Mouse (Mus musculus): ENCODE data around the gene S100a6. TPM values are rescaled to one million over a fixed set of nuclear protein-coding genes. Genes with fewer than 3 reads are reported as not detected.

S100a6 gene
- total RNA-seq, 2 experiments from 2014 or later: 18.4 to 21.8 TPM

DNA sequence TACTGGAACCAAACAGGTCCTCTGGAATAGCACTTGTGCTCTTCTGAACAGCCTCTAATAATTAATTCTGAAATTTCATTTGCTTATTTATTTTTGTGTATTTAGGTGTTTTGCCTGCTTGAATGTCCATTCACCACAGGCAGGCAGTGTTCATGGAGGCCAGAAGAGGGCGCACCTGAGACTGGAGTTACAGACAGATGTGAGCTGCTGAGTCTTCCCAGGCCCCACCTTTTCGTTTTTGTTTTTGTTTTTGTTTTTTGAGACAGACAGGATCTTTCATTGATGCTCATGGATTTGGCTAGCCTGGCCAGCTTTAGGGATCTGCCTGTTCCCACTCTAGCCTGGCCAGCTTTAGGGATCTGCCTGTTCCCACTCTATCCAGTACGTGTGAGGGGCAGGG, 31.5 kb downstream of the S100a6 start:
- H3K4me3 ChIP-seq: no peak overlapping the region
- peak in 1 of 2 experiments; percentile 18 for DNase-seq (ENCODE audit: low spot score in 2 of 2)
- TF ChIP-seq CTCF (conservative IDR thresholded peaks at IDR 0.05): peak; percentile 81
- no peak overlapping the region for H3K27ac ChIP-seq

DNA sequence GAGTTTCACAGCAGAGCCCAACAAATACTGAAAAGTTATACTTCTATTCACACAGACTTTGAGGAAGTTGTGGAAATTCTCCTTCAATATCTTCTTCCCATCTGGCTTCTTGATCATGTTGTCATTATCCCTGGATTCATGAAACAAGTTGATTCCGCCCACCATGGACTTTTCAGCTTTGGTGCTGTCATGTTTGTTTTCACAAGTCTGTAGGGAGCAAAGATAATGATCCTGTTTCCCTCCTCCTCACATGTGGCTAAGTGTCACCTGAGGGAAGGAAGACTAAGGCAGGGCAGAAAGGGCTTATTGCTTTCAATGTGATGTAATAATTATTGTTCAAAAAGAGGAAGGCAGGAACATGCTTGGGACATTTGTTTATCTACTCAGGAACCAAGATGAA, 34.6 kb downstream of the S100a6 start:
- Histone ChIP-seq H3K27ac (no peak overlapping the region), H3K4me3 (no peak overlapping the region)
- no peak for DNase-seq (ENCODE audit: low spot score in 2 of 2)
- no peak for TF ChIP-seq CTCF (conservative IDR thresholded peaks at IDR 0.05)

DNA sequence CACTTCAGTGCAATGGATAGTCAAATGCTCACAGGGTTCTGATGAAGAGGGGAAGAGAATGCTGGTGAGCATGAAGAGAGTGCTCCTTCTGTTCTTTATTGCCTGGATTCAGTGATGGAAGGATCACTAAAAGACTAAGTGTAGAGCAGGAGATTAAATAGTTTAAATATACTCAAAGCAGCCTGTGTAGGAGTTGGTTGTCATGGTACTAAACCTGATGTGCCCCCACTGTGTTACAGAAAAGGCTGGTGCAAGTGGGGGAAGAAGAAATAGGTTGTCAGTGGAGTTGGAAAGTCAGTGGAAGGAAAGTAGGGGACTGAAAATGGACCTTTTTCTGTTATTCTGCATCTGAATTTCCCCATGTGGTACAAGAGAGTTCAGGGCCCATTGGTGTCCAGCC, 36.3 kb downstream of the S100a6 start:
- peak overlapping the region; percentile 72 for H3K27ac ChIP-seq
- DNase-seq (ENCODE audit: low spot score in 2 of 2): no peak
- H3K4me3 ChIP-seq: no peak overlapping the region
- no peak for TF ChIP-seq CTCF (conservative IDR thresholded peaks at IDR 0.05)

DNA sequence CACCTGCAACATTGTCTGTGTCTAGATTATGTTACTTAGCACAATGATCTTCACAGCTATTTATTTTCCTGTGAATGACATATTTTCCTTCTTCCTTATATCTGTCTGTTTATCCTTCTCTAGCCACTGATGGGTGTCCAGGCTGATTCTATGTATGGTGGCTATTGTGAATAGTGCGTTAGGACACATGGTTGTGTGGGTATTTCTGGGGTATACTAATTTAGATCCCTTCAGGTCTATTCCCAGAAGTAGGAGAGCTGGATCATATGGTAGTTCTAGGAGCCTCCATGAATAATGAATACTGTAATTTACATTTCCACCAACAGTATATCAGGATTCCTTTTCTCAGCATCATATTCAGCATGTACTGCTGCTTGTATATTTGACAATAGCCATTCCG, 37.1 kb downstream of the S100a6 start:
- H3K4me3 ChIP-seq: no peak overlapping the region
- TF ChIP-seq CTCF (conservative IDR thresholded peaks at IDR 0.05): no peak
- no peak for DNase-seq (ENCODE audit: low spot score in 2 of 2)
- H3K27ac ChIP-seq: no peak overlapping the region

DNA sequence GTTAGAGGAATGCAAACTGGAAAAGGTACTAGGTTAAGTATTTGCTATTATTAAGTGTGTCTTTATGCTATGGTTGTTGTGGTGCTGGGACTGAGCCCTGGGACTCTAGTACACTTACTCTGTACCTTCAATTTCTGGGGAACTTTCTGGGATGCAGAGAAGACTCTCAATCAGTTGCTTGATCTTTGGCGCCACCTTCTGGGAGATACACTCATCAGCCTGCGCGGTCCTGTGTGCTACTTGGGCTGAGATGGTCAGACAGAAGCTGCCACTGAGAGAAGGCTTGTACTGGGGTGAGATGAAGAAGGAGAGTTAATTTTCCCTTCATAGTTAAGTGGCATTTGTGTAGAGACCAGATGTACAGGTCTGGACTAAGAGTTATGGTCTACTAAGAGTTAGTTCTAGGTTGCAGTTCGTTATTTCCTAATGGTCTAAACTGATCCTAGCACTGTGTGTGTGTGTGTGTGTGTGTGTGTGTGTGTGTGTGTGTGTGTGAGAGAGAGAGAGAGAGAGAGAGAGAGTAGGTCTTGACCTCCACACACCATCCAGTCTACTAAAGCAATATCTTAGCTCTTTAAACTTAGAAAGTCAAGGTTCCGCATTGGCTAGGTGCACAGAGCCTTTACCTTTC, 40.3 kb downstream of the S100a6 start:
- peak; percentile 70 to 82 for DNase-seq (ENCODE audit: low spot score in 2 of 2)
- peak; percentile 94 for TF ChIP-seq CTCF (conservative IDR thresholded peaks at IDR 0.05)
- H3K27ac ChIP-seq: no peak overlapping the region
- H3K4me3 ChIP-seq: no peak overlapping the region

GRCm38 (mm10) chr3:90653717-90654116, 41.0 kb downstream of the S100a6 start, which contains the start of gene S100a7a:
Gene S100a7a (plus strand): TSS chr3:90654017.
- no peak within 1 kb of the TSS for H3K27ac ChIP-seq
- TF ChIP-seq CTCF (conservative IDR thresholded peaks at IDR 0.05): no peak
- H3K4me3 ChIP-seq: no peak within 1 kb of the TSS
- DNase-seq (ENCODE audit: low spot score in 2 of 2): no peak

- no peak for DNase-seq (ENCODE audit: low spot score in 2 of 2)
- no peak overlapping the region for H3K4me3 ChIP-seq
- no peak overlapping the region for H3K27ac ChIP-seq
- peak; percentile 54 for TF ChIP-seq CTCF (conservative IDR thresholded peaks at IDR 0.05)
Measured at GRCm38 (mm10) chr3:90657405-90657804, 44.7 kb downstream of the S100a6 start.

DNA sequence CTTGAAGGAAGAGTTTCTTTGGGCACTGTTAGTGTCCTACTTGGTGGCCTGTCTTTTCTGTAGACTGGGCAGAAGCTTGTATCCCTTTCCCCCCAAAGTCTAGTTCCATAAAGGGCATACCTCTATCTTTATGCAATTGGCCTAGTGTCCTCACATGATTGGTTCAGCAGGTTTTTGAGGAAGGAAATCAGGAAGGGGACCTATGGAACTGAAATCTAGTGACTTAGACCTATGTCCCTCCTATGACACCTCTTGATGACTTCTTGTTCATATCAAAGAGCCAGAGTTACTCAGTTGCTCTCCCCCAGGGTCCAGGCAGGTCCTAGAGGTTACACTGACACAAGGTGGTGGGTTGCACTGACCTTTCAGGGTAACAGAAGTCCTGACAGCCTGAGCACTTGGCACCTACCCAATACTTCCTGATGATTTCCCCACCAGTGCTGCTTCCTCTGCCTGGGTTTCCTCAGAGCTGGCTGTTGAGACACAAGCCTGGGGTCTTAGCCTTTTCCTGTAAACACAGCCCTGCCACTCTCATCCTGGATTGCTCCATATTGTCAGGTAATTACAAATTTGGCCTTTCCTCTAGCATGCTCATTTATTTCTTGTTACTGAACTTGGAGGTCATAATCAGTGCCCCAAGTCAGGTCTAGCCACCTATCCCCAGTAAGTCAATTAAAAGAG, 46.8 kb downstream of the S100a6 start:
- no peak for DNase-seq (ENCODE audit: low spot score in 2 of 2)
- no peak overlapping the region for H3K4me3 ChIP-seq
- H3K27ac ChIP-seq: no peak overlapping the region
- TF ChIP-seq CTCF (conservative IDR thresholded peaks at IDR 0.05): no peak

DNA sequence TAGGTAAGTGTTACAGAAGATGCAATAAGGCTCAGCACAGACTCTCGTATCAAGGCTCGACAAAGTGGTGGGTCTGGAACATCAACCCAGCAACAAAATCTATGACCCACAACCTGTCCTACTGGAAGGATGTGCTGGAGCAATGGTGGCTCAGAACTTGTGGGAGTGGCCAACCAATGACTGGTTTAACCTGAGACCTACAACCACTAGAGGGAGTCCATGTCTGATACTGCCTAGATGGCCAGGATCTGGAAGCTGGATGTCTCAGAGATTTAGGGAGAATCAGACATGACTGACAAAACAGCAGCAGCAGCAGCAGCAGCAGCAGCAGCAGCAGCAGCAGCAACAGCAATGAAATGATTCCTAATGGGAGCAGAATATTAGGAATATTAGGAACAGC, 51.5 kb downstream of the S100a6 start:
- TF ChIP-seq CTCF (conservative IDR thresholded peaks at IDR 0.05): peak; percentile 60
- no peak overlapping the region for H3K27ac ChIP-seq
- no peak for DNase-seq (ENCODE audit: low spot score in 2 of 2)
- no peak overlapping the region for H3K4me3 ChIP-seq

DNA sequence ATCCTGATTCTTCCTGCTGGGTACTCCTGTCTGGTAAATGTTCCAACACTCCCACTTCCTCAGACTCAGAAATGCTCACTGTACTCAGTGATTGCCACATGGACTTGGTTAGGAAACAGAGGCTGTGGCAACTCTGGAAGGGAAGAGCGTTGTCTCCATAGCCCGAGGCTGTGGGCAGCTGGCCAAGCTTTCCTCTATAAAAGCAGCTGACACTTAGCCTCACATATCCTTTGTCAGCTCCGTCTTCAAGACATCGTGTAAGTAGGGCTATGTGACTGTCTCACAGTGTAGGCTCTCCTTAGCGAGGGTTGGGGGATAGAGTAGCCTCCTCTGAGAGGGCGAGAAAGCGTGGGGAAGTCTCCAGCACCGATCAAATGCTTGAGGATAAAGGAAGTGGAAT, 56.2 kb downstream of the S100a6 start, which contains the start of gene S100a8:
TSS of gene S100a8 (plus strand) at position 133 of the 400 bp plus-strand sequence.
- no peak for TF ChIP-seq CTCF (conservative IDR thresholded peaks at IDR 0.05)
- no peak within 1 kb of the TSS for H3K27ac ChIP-seq
- H3K4me3 ChIP-seq: no peak within 1 kb of the TSS
- DNase-seq (ENCODE audit: low spot score in 2 of 2): no peak

Other genes with a start within 250 kb of the S100a6 start
- 10 to 100 TPM; 15.0 to 17.2 TPM for gene Slc27a3, start 222.9 kb upstream of the S100a6 start, total RNA-seq (2021)
- 10 to 100 TPM; 74.1 to 75.4 TPM for gene Ints3, start 179.3 kb upstream of the S100a6 start, total RNA-seq (2021)
- 1 to 10 TPM; 6.5 to 7.4 TPM for gene Npr1, start 147.0 kb upstream of the S100a6 start, total RNA-seq (2021)
- gene Ilf2, start 136.8 kb upstream of the S100a6 start, total RNA-seq (2021): 10 to 100 TPM; 85.4 to 88.0 TPM
- 10 to 100 TPM; 53.4 to 54.5 TPM for gene Snapin, start 121.8 kb upstream of the S100a6 start, total RNA-seq (2021)
- gene Chtop, start 103.4 kb upstream of the S100a6 start, total RNA-seq (2021): 100 to 1,000 TPM; 152 to 153 TPM
- gene S100a1, start 98.5 kb upstream of the S100a6 start, total RNA-seq (2021): 10 to 100 TPM; 89.9 to 92.1 TPM
- 10 to 100 TPM; 20.2 to 20.6 TPM for gene S100a13, start 98.4 kb upstream of the S100a6 start, total RNA-seq (2021)
- gene S100a14, start 86.0 kb upstream of the S100a6 start, total RNA-seq (2021): under 1 TPM; 0.49 to 0.95 TPM
- 10 to 100 TPM; 79.0 to 82.8 TPM for gene S100a16, start 75.6 kb upstream of the S100a6 start, total RNA-seq (2021)
- under 1 TPM; 0.64 to 0.79 TPM for gene S100a3, start 52.3 kb upstream of the S100a6 start, total RNA-seq (2021)
- gene S100a2, start 22.6 kb upstream of the S100a6 start, total RNA-seq (2021): not detected
- gene Gm42674, start 11.0 kb upstream of the S100a6 start, total RNA-seq (2021): not detected
- gene S100a4, start 9.1 kb upstream of the S100a6 start, total RNA-seq (2021): 1 to 10 TPM; 3.4 to 5.7 TPM
- not detected for gene S100a5, start 4.4 kb upstream of the S100a6 start, total RNA-seq (2021)
- under 1 TPM; 0.37 to 0.67 TPM for gene S100a7a, start 41.1 kb downstream of the S100a6 start, total RNA-seq (2021)
- gene S100a8, start 56.1 kb downstream of the S100a6 start, total RNA-seq (2021): not detected
- not detected for gene S100a9, start 82.8 kb downstream of the S100a6 start, total RNA-seq (2021)
- gene Pglyrp4, start 114.0 kb downstream of the S100a6 start, total RNA-seq (2021): not detected
- gene Gm5849, start 165.0 kb downstream of the S100a6 start, total RNA-seq (2021): not detected